Mouse (Mus musculus) E14TG2a.4 (cell line): ENCODE results near the gene Rassf1.
A peak's percentile ranks its signal among the peaks of the same experiment; 100 is the strongest.

Experiments used
- H3K27me3 ChIP-seq: 2 replicates; pipeline ENCODE4 v1.6.1; 2014; ENCODE audit warnings: low read length, control low read depth; ENCODE audit not compliant: insufficient read depth
- H3K36me3 ChIP-seq: 2 replicates; pipeline ENCODE4 v1.6.1; 2014; ENCODE audit warnings: low read length, control low read depth; ENCODE audit not compliant: insufficient read depth
- H3K4me1 ChIP-seq: replicated peaks from 2 replicates; pipeline ENCODE4 v1.6.1; 2014; ENCODE audit warnings: low read depth, low read length, control low read depth
- H3K4me3 ChIP-seq: replicated peaks from 2 replicates; pipeline ENCODE4 v1.5.1; 2014; ENCODE audit warnings: mild to moderate bottlenecking, low read length
- H3K9me3 ChIP-seq: 2 replicates; pipeline ENCODE4 v1.6.1; 2014; ENCODE audit warnings: low read length, control low read depth
- CTCF ChIP-seq: conservative IDR thresholded peaks from 2 replicates; pipeline ENCODE4 v1.5.1; 2014; ENCODE audit warnings: low read length
- NANOG ChIP-seq: IDR thresholded peaks from 2 replicates; pipeline ENCODE4 v1.6.1; 2014; ENCODE audit warnings: borderline replicate concordance, low read length, mixed read lengths
- POU5F1 ChIP-seq: IDR thresholded peaks from 2 replicates; pipeline ENCODE4 v1.6.1; 2014; ENCODE audit warnings: low read length, borderline replicate concordance

The Rassf1 gene

GRCm38 (mm10) chr9:107587833-107588639 is 36.7 kb downstream of the Rassf1 start:
- Histone ChIP-seq H3K36me3 (peaks cover 61% of the 10 kb centered on the region), H3K27me3 (peaks cover 3% of the 10 kb centered on the region; the same call in 1 of the 2 replicates), H3K9me3 (no peaks in the 10 kb centered on the region), H3K4me1 (peaks cover 61% of the 10 kb centered on the region), H3K4me3 (peak overlapping the region; percentile 94)
- no peak for TF ChIP-seq CTCF
- no peak for TF ChIP-seq POU5F1
- TF ChIP-seq NANOG, result no peak

GRCm38 (mm10) chr9:107590058-107590772 is 38.9 kb downstream of the Rassf1 start:
- H3K36me3 ChIP-seq, result peaks cover 66% of the 10 kb centered on the region

GRCm38 (mm10) chr9:107590773-107591060 is 39.4 kb downstream of the Rassf1 start:
- Histone ChIP-seq H3K9me3 (no peaks in the 10 kb centered on the region), H3K36me3 (peaks cover 69% of the 10 kb centered on the region), H3K4me1 (peaks cover 77% of the 10 kb centered on the region), H3K4me3 (0 out of 2 replicates have a peak overlapping the region, but pooled peaks have one; percentile 10), H3K27me3 (peaks cover 6% of the 10 kb centered on the region)
- TF ChIP-seq POU5F1, result no peak
- TF ChIP-seq NANOG, result no peak
- TF ChIP-seq CTCF, result no peak

More at GRCm38 (mm10) chr9:107590058-107590772, 38.9 kb downstream of the Rassf1 start:
- Histone ChIP-seq H3K27me3 (peaks cover 3% of the 10 kb centered on the region; the same call in 1 of the 2 replicates), H3K9me3 (no peaks in the 10 kb centered on the region), H3K4me3 (0 out of 2 replicates have a peak overlapping the region, but pooled peaks have one; percentile 10), H3K4me1 (peaks cover 81% of the 10 kb centered on the region)
- TF ChIP-seq POU5F1 (no peak), CTCF (no peak), NANOG (no peak)

GRCm38 (mm10) chr9:107593101-107593976 is 42.0 kb downstream of the Rassf1 start:
- TF ChIP-seq CTCF, result no peak
- TF ChIP-seq POU5F1, result no peak
- TF ChIP-seq NANOG, result no peak
- H3K27me3 ChIP-seq, result peaks cover 32% of the 10 kb centered on the region
- peaks cover 73% of the 10 kb centered on the region for H3K36me3 ChIP-seq

GRCm38 (mm10) chr9:107594281-107595062 is 43.1 kb downstream of the Rassf1 start:
- Histone ChIP-seq H3K9me3 (no peaks in the 10 kb centered on the region), H3K36me3 (peaks cover 63% of the 10 kb centered on the region), H3K4me3 (0 out of 2 replicates have a peak overlapping the region, but pooled peaks have one; percentile 15), H3K27me3 (peaks cover 43% of the 10 kb centered on the region), H3K4me1 (peaks cover 69% of the 10 kb centered on the region)
- TF ChIP-seq POU5F1 (no peak), NANOG (peak; percentile 99), CTCF (no peak)

More at GRCm38 (mm10) chr9:107593101-107593976, 42.0 kb downstream of the Rassf1 start:
- Histone ChIP-seq H3K4me3 (peak overlapping the region; percentile 15; the same call in 1 of the 2 replicates), H3K9me3 (no peaks in the 10 kb centered on the region), H3K4me1 (peaks cover 69% of the 10 kb centered on the region)

GRCm38 (mm10) chr9:107596619-107597569 is 45.5 kb downstream of the Rassf1 start:
- H3K4me1 ChIP-seq, result peaks cover 69% of the 10 kb centered on the region
- TF ChIP-seq NANOG (no peak), POU5F1 (no peak), CTCF (no peak)
- peaks cover 67% of the 10 kb centered on the region for H3K27me3 ChIP-seq
- no peak overlapping the region for H3K4me3 ChIP-seq
- peaks cover 39% of the 10 kb centered on the region for H3K36me3 ChIP-seq
- no peaks in the 10 kb centered on the region for H3K9me3 ChIP-seq

- H3K36me3 ChIP-seq, result peaks cover 24% of the 10 kb centered on the region
- H3K4me1 ChIP-seq, result peaks cover 68% of the 10 kb centered on the region
- no peaks in the 10 kb centered on the region for H3K9me3 ChIP-seq
- peak overlapping the region; percentile 72 for H3K4me3 ChIP-seq
- TF ChIP-seq NANOG (no peak), POU5F1 (no peak), CTCF (no peak)
- H3K27me3 ChIP-seq, result peaks cover 77% of the 10 kb centered on the region
Observed at GRCm38 (mm10) chr9:107598385-107598784, 47.0 kb downstream of the Rassf1 start.
